Mouse (Mus musculus) G1E (cell line): ENCODE results near the gene Olfr482. TPM values are rescaled to one million over a fixed set of nuclear protein-coding genes. Genes with fewer than 3 reads are reported as not detected.

ENCODE experiments used
- ATAC-seq: 2 replicates; pipeline ENCODE4 v1.8.0; 2016; ENCODE audit warnings: mild to moderate bottlenecking; ENCODE audit not compliant: insufficient number of reproducible peaks, poor library complexity, low FRiP score, severe bottlenecking; ENCODE audit errors: extremely low read depth
- DNase-seq: peaks from one replicate; pipeline ENCODE4 v3.0.0; 2012; ENCODE audit warnings: low spot score
- H3K27me3 ChIP-seq: 2 replicates; pipeline ENCODE4 v1.6.1; 2012; ENCODE audit warnings: mild to moderate bottlenecking, low read length, inconsistent platforms; ENCODE audit not compliant: insufficient read depth
- H3K36me3 ChIP-seq: replicated peaks from 2 replicates; pipeline ENCODE3; 2012; ENCODE audit warnings: mild to moderate bottlenecking, inconsistent platforms
- H3K4me1 ChIP-seq: 2 replicates; pipeline ENCODE4 v1.6.1; 2012; ENCODE audit warnings: low read depth, low read length, inconsistent platforms, mixed read lengths; ENCODE audit not compliant: insufficient read depth
- H3K4me3 ChIP-seq: 2 replicates; pipeline ENCODE4 v1.5.1; 2012; ENCODE audit warnings: low read depth, mild to moderate bottlenecking, inconsistent platforms, low read length, moderate library complexity, mixed read lengths
- H3K9me3 ChIP-seq: replicated peaks from 2 replicates; pipeline ENCODE4 v1.6.1; 2012; ENCODE audit warnings: inconsistent platforms
- POLR2AphosphoS5 ChIP-seq: IDR thresholded peaks from 2 replicates; pipeline ENCODE4 v1.6.1; 2012; ENCODE audit warnings: low read depth, low read length, inconsistent platforms; ENCODE audit not compliant: insufficient replicate concordance
- polyA plus RNA-seq: library from polyadenylated mRNA; stranded (reverse); fragments of >175 nt; gene quantifications from 2 replicates; pipeline ENCODE4 v1.2.3, GENCODE M21; 2012
- total RNA-seq, 2 experiments: library from RNA; stranded (forward) in 1 of 2; stranded (reverse) in 1 of 2; fragments of 200-1000 nt in 1 of 2; fragments of >200 nt in 1 of 2; fragmentation: Nextera tagmentation in 1 of 2; gene quantifications; 2 replicates each; pipeline ENCODE4 v1.2.3; 2014 to 2017

Olfr482 gene
- total and polyA plus RNA-seq, 3 experiments: 0.22 TPM; not detected in 2

GRCm38 (mm10) chr7:108050393-108050792, 47.0 kb downstream of the Olfr482 start, which contains the start of gene Olfr479:
Gene Olfr479 (plus strand): TSS chr7:108050693.
- H3K4me3 ChIP-seq: no peak within 1 kb of the TSS
- H3K36me3 ChIP-seq: no peaks in the 10 kb centered on the region
- TF ChIP-seq POLR2AphosphoS5: no peak
- no peak for ATAC-seq
- no peak for DNase-seq
- H3K9me3 ChIP-seq: no peaks in the 10 kb centered on the region
- H3K4me1 ChIP-seq: no peaks in the 10 kb centered on the region
- no peaks in the 10 kb centered on the region for H3K27me3 ChIP-seq

Other genes with a start within 250 kb of the Olfr482 start
- gene Olfr472, start 199.7 kb downstream of the Olfr482 start, total RNA-seq (2014; fragmentation: Nextera tagmentation): 0.19 TPM in 1 of 2 replicates, not detected in the other
- gene Olfr472, start 199.7 kb downstream of the Olfr482 start, total RNA-seq (2017): 0.16 and 0.17 TPM in 2 replicates
- gene Olfr472, start 199.7 kb downstream of the Olfr482 start, polyA plus RNA-seq: not detected in 2 replicates
- gene Olfr473, start 167.1 kb downstream of the Olfr482 start, total RNA-seq (2014; fragmentation: Nextera tagmentation): not detected in 2 replicates
- 0.27 TPM in 1 of 2 replicates, not detected in the other for gene Olfr473, start 167.1 kb downstream of the Olfr482 start, total RNA-seq (2017)
- not detected in 2 replicates for gene Olfr473, start 167.1 kb downstream of the Olfr482 start, polyA plus RNA-seq
- not detected in 2 replicates for gene Olfr474, start 142.9 kb downstream of the Olfr482 start, total RNA-seq (2014; fragmentation: Nextera tagmentation)
- 0.27 TPM in 1 of 2 replicates, not detected in the other for gene Olfr474, start 142.9 kb downstream of the Olfr482 start, total RNA-seq (2017)
- gene Olfr474, start 142.9 kb downstream of the Olfr482 start, polyA plus RNA-seq: not detected in 2 replicates
- not detected in 2 replicates for gene Olfr476, start 132.8 kb downstream of the Olfr482 start, total RNA-seq (2014; fragmentation: Nextera tagmentation)
- gene Olfr476, start 132.8 kb downstream of the Olfr482 start, total RNA-seq (2017): 0.05 TPM in 1 of 2 replicates, not detected in the other
- gene Olfr476, start 132.8 kb downstream of the Olfr482 start, polyA plus RNA-seq: not detected in 2 replicates
- gene Olfr477, start 110.9 kb downstream of the Olfr482 start, total RNA-seq (2014; fragmentation: Nextera tagmentation): 0.45 TPM in 1 of 2 replicates, not detected in the other
- 0.11 TPM in 1 of 2 replicates, not detected in the other for gene Olfr477, start 110.9 kb downstream of the Olfr482 start, total RNA-seq (2017)
- gene Olfr477, start 110.9 kb downstream of the Olfr482 start, polyA plus RNA-seq: not detected in 2 replicates
- gene Olfr478, start 63.6 kb downstream of the Olfr482 start, total RNA-seq (2014; fragmentation: Nextera tagmentation): not detected in 2 replicates
- gene Olfr478, start 63.6 kb downstream of the Olfr482 start, total RNA-seq (2017): 0.12 TPM in 1 of 2 replicates, not detected in the other
- gene Olfr478, start 63.6 kb downstream of the Olfr482 start, polyA plus RNA-seq: not detected in 2 replicates
- not detected in 2 replicates for gene Olfr479, start 46.9 kb downstream of the Olfr482 start, total RNA-seq (2014; fragmentation: Nextera tagmentation)
- gene Olfr479, start 46.9 kb downstream of the Olfr482 start, total RNA-seq (2017): 0.17 and 0.55 TPM in 2 replicates
- not detected in 2 replicates for gene Olfr479, start 46.9 kb downstream of the Olfr482 start, polyA plus RNA-seq
- not detected in 2 replicates for gene Olfr480, start 30.2 kb downstream of the Olfr482 start, total RNA-seq (2014; fragmentation: Nextera tagmentation)
- not detected in 2 replicates for gene Olfr480, start 30.2 kb downstream of the Olfr482 start, total RNA-seq (2017)
- not detected in 2 replicates for gene Olfr480, start 30.2 kb downstream of the Olfr482 start, polyA plus RNA-seq
- gene Olfr481, start 17.7 kb downstream of the Olfr482 start, total RNA-seq (2014; fragmentation: Nextera tagmentation): not detected in 2 replicates
- gene Olfr481, start 17.7 kb downstream of the Olfr482 start, total RNA-seq (2017): 0.23 and 0.76 TPM in 2 replicates
- not detected in 2 replicates for gene Olfr481, start 17.7 kb downstream of the Olfr482 start, polyA plus RNA-seq
- gene Olfr483, start 3.3 kb upstream of the Olfr482 start, total RNA-seq (2014; fragmentation: Nextera tagmentation): not detected in 2 replicates
- gene Olfr483, start 3.3 kb upstream of the Olfr482 start, total RNA-seq (2017): not detected in 2 replicates
- gene Olfr483, start 3.3 kb upstream of the Olfr482 start, polyA plus RNA-seq: not detected in 2 replicates
- not detected in 2 replicates for gene Olfr484, start 29.9 kb upstream of the Olfr482 start, total RNA-seq (2014; fragmentation: Nextera tagmentation)
- gene Olfr484, start 29.9 kb upstream of the Olfr482 start, total RNA-seq (2017): 0.11 and 0.17 TPM in 2 replicates
- gene Olfr484, start 29.9 kb upstream of the Olfr482 start, polyA plus RNA-seq: not detected in 2 replicates
- gene Olfr485, start 62.3 kb upstream of the Olfr482 start, total RNA-seq (2014; fragmentation: Nextera tagmentation): not detected in 2 replicates
- gene Olfr485, start 62.3 kb upstream of the Olfr482 start, total RNA-seq (2017): not detected in 2 replicates
- not detected in 2 replicates for gene Olfr485, start 62.3 kb upstream of the Olfr482 start, polyA plus RNA-seq
- not detected in 2 replicates for gene Olfr486, start 75.2 kb upstream of the Olfr482 start, total RNA-seq (2014; fragmentation: Nextera tagmentation)
- gene Olfr486, start 75.2 kb upstream of the Olfr482 start, total RNA-seq (2017): not detected in 2 replicates
- gene Olfr486, start 75.2 kb upstream of the Olfr482 start, polyA plus RNA-seq: not detected in 2 replicates
- gene Olfr487, start 117.0 kb upstream of the Olfr482 start, total RNA-seq (2014; fragmentation: Nextera tagmentation): not detected in 2 replicates
- 0.06 and 0.11 TPM in 2 replicates for gene Olfr487, start 117.0 kb upstream of the Olfr482 start, total RNA-seq (2017)
- gene Olfr487, start 117.0 kb upstream of the Olfr482 start, polyA plus RNA-seq: not detected in 2 replicates
- gene Olfr488, start 160.8 kb upstream of the Olfr482 start, total RNA-seq (2014; fragmentation: Nextera tagmentation): not detected in 2 replicates
- gene Olfr488, start 160.8 kb upstream of the Olfr482 start, total RNA-seq (2017): 0.05 and 0.12 TPM in 2 replicates
- not detected in 2 replicates for gene Olfr488, start 160.8 kb upstream of the Olfr482 start, polyA plus RNA-seq
- gene Olfr490, start 191.3 kb upstream of the Olfr482 start, total RNA-seq (2014; fragmentation: Nextera tagmentation): not detected in 2 replicates
- gene Olfr490, start 191.3 kb upstream of the Olfr482 start, total RNA-seq (2017): 0.11 TPM in 1 of 2 replicates, not detected in the other
- gene Olfr490, start 191.3 kb upstream of the Olfr482 start, polyA plus RNA-seq: not detected in 2 replicates
- gene Olfr491, start 215.9 kb upstream of the Olfr482 start, total RNA-seq (2014; fragmentation: Nextera tagmentation): not detected in 2 replicates
- not detected in 2 replicates for gene Olfr491, start 215.9 kb upstream of the Olfr482 start, total RNA-seq (2017)
- not detected in 2 replicates for gene Olfr491, start 215.9 kb upstream of the Olfr482 start, polyA plus RNA-seq
- gene Olfr492, start 226.1 kb upstream of the Olfr482 start, total RNA-seq (2014; fragmentation: Nextera tagmentation): not detected in 2 replicates
- 0.16 TPM in 1 of 2 replicates, not detected in the other for gene Olfr492, start 226.1 kb upstream of the Olfr482 start, total RNA-seq (2017)
- not detected in 2 replicates for gene Olfr492, start 226.1 kb upstream of the Olfr482 start, polyA plus RNA-seq
- gene Olfr493, start 249.4 kb upstream of the Olfr482 start, total RNA-seq (2014; fragmentation: Nextera tagmentation): not detected in 2 replicates
- gene Olfr493, start 249.4 kb upstream of the Olfr482 start, total RNA-seq (2017): not detected in 2 replicates
- not detected in 2 replicates for gene Olfr493, start 249.4 kb upstream of the Olfr482 start, polyA plus RNA-seq